Mouse (Mus musculus) intestine, embryonic 16.5 days (tissue): ENCODE data around the gene AC124108.1. TPM values are rescaled to one million over a fixed set of nuclear protein-coding genes. Genes with fewer than 3 reads are reported as not detected.

Source experiments
- ATAC-seq: fragments of 200-750 bp; cut with Nextera tagmentation; 2 replicates; pipeline ENCODE4 v1.8.0; 2017; ENCODE audit warnings: moderate TSS enrichment, moderate library complexity
- H3K27ac ChIP-seq: fragments of 300-500 bp; sonication (generic); 2 replicates; pipeline ENCODE4 v1.5.1; 2014; ENCODE audit warnings: mild to moderate bottlenecking, low read length
- H3K27me3 ChIP-seq: fragments of 300-500 bp; sonication (generic); replicated peaks from 2 replicates; pipeline ENCODE4 v1.6.1; 2014; ENCODE audit warnings: low read length, control low read depth, mixed read lengths; ENCODE audit not compliant: control insufficient read depth, insufficient read depth
- H3K36me3 ChIP-seq: fragments of 300-500 bp; sonication (generic); 2 replicates; pipeline ENCODE4 v1.6.1; 2014; ENCODE audit warnings: low read length, control low read depth; ENCODE audit not compliant: control insufficient read depth, insufficient read depth
- H3K4me1 ChIP-seq: fragments of 300-500 bp; sonication (generic); 2 replicates; pipeline ENCODE4 v1.6.1; 2014; ENCODE audit warnings: low read length, control low read depth, mixed read lengths; ENCODE audit not compliant: control insufficient read depth, insufficient read depth
- H3K4me2 ChIP-seq: fragments of 300-500 bp; sonication (generic); 2 replicates; pipeline ENCODE4 v1.6.1; 2014; ENCODE audit warnings: low read depth, low read length, control low read depth
- H3K4me3 ChIP-seq: fragments of 300-500 bp; sonication (generic); 2 replicates; pipeline ENCODE4 v1.5.1; 2014; ENCODE audit warnings: mild to moderate bottlenecking, low read length
- H3K9ac ChIP-seq: fragments of 300-500 bp; sonication (generic); 2 replicates; pipeline ENCODE4 v1.6.1; 2014; ENCODE audit warnings: low read depth, low read length
- H3K9me3 ChIP-seq: fragments of 300-500 bp; sonication (generic); 2 replicates; pipeline ENCODE4 v1.6.1; 2016; ENCODE audit warnings: low read length, control low read depth; ENCODE audit not compliant: control insufficient read depth
- whole genome bisulfite sequencing: fragments of 180-500 bp; shearing (Covaris S2); extraction: QIAGEN DNeasy Blood & Tissue Kit; methylation state at CpG from one replicate; pipeline ENCODE4 v1.1.7; 2014; 5-methylcytosine and 5-hydroxymethylcytosine counted together
- microRNA counts: library from miRNA; unstranded; fragments of <30 nt; microRNA quantifications from one replicate; lab custom pipeline; 2016
- microRNA-seq: library from miRNA; unstranded; fragments of <30 nt; microRNA quantifications from one replicate; pipeline ENCODE4, GENCODE M21; 2016
- polyA plus RNA-seq: library from polyadenylated mRNA; unstranded; fragments of >200 nt; fragmentation: Nextera tagmentation; extraction: Ambion mirVana; gene quantifications from 2 replicates; pipeline ENCODE4 v1.2.1, GENCODE M21; 2015

Gene AC124108.1
- polyA plus RNA-seq, 1 experiment from 2014 or later: 0.07 TPM

DNA sequence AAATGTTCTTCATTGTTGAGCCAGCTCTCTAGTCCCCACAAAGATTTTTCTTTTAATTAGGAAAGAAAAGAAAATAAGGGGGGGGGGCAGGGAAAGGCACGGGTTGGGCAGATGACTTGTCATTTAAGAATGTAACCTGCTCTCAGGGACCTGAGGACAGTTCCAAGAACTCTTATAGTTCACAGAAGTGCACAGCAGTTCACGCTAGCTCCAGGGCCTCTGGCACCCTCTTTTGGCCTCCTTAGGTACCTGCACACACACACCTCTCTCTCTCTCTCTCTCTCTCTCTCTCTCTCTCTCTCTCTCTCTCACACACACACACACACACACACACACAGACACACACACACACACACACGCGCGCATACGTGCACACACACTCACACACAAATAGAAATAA is 63.2 kb downstream of the AC124108.1 start:
- no peaks in the 10 kb centered on the region for H3K4me1 ChIP-seq
- WGBS: 84% methylated on average over 6 of the region's 6 CpGs
- H3K9ac ChIP-seq: no peak overlapping the region
- H3K36me3 ChIP-seq: no peaks in the 10 kb centered on the region
- no peak for ATAC-seq
- H3K9me3 ChIP-seq: no peaks in the 10 kb centered on the region
- no peak overlapping the region for H3K4me2 ChIP-seq
- no peak overlapping the region for H3K4me3 ChIP-seq
- no peaks in the 10 kb centered on the region for H3K27me3 ChIP-seq
- H3K27ac ChIP-seq: no peak overlapping the region

MicroRNAs encoded within 50 kb of the gene (microRNA counts, 519-probe panel; counts per million panel counts)
- microRNA mmu-miR-135b (lab: Ali Mortazavi, UCI): 1,202 counts per million, percentile 5 among the panel's probes with 10 or more counts

Small RNA genes within 50 kb of the gene (microRNA-seq; reads per million reads assigned to microRNA genes)
- gene Mir135b: 81.3 reads per million, percentile 45 among the genes with 10 or more reads in this experiment

Other genes with a start within 250 kb of the AC124108.1 start
- 2.5 and 2.9 TPM in 2 replicates for gene Slc45a3, start 228.5 kb upstream of the AC124108.1 start, polyA plus RNA-seq
- gene Elk4, start 183.8 kb upstream of the AC124108.1 start, polyA plus RNA-seq: 13.2 and 14.3 TPM in 2 replicates
- 8.7 and 10.1 TPM in 2 replicates for gene Mfsd4a, start 123.4 kb upstream of the AC124108.1 start, polyA plus RNA-seq
- gene Cdk18, start 51.8 kb upstream of the AC124108.1 start, polyA plus RNA-seq: 16.9 and 20.2 TPM in 2 replicates
- gene Lemd1, start within 50 bp of the AC124108.1 start, polyA plus RNA-seq: not detected in 2 replicates
- not detected in 2 replicates for gene Gm10188, start 38.3 kb downstream of the AC124108.1 start, polyA plus RNA-seq
- gene Klhdc8a, start 107.2 kb downstream of the AC124108.1 start, polyA plus RNA-seq: 0.09 and 0.33 TPM in 2 replicates
- gene Nuak2, start 124.7 kb downstream of the AC124108.1 start, polyA plus RNA-seq: 4.6 and 5.6 TPM in 2 replicates
- 9.4 and 12.2 TPM in 2 replicates for gene Tmcc2, start 199.8 kb downstream of the AC124108.1 start, polyA plus RNA-seq
- 6.2 and 6.3 TPM in 2 replicates for gene Dstyk, start 226.1 kb downstream of the AC124108.1 start, polyA plus RNA-seq